Mouse (Mus musculus) heart, adult 2 months (tissue): ENCODE data around the gene Btf3.

Source experiments
- CTCF ChIP-seq: fragments of 200-600 bp; IDR thresholded peaks from 2 replicates; pipeline ENCODE4 v1.8.1; 2022; ENCODE audit warnings: antibody characterized with exemption, mild to moderate bottlenecking, moderate library complexity
- EP300 ChIP-seq: fragments of 200-500 bp; IDR thresholded peaks from 2 replicates; pipeline ENCODE4 v1.6.1; 2011; ENCODE audit warnings: low read depth, low read length, control low read depth; ENCODE audit not compliant: insufficient read depth
- POLR2A ChIP-seq: fragments of 200-500 bp; IDR thresholded peaks from 2 replicates; pipeline ENCODE4 v1.6.1; 2011; ENCODE audit warnings: mild to moderate bottlenecking, low read depth, low read length, control low read depth; ENCODE audit not compliant: insufficient read depth

- TF ChIP-seq CTCF (peak; percentile 44), POLR2A (peak; percentile 76), EP300 (0 out of 2 replicates have a peak, but pooled peaks have one; percentile 15)
Observed at GRCm38 (mm10) chr13:98316480-98317245, at the start of gene Btf3.
